Mouse (Mus musculus): ENCODE measurements around the gene Chrna5. TPM values are rescaled to one million over a fixed set of nuclear protein-coding genes. Genes with fewer than 3 reads are reported as not detected.
"Not testable (repeated sequence)": the region's sequence is repeated elsewhere in the genome, so short reads cannot be mapped to it uniquely, and the experiment has no call there.

The Chrna5 gene
- 1 to 10 TPM; 7.3 to 7.9 TPM for total RNA-seq (2021)

DNA sequence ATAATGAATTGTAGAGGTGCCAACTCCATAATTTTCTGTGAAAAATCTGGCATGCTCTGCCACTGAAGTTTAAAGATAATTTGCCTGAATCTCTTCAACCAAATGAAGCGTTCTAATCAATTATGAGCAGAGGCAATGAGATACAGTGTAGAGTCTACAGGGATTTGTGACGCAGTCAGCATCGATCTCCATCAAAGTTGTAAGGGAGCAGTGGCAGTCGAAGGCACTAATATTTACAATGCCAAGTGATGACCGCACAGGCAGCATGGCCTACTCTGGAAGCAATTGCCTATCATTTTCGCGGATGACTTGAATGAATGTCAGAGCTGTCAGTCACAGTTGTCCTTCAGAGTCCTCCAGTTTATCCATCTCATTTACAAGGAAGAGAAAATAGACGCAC lies at the start of gene Chrna5:
Chrna5 (plus strand) TSS at position 207 of the 400 bp plus-strand sequence.
- intact Hi-C loops (cut with DNase I): no loop called here
- no peak for DNase-seq

DNA sequence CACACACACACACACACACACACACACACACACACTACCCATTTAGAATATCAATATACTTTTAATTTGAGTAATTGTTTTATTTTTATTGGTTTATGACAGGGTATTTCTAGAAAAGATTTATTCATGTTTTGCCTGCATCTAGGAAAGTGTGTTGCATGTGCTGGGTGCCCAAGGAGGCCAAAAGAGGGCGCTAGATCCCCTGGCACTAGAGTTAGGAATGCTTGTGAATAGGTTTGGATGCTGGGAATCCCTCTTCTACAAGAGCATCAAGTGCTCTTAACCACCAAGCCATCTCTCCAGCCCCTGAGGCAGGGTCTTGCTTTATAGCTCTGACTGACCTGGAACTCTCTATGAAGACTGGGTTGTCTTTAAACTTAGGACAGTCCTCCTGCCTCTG lies 48.9 kb upstream of the Chrna5 start:
- DNase-seq: no peak

DNA sequence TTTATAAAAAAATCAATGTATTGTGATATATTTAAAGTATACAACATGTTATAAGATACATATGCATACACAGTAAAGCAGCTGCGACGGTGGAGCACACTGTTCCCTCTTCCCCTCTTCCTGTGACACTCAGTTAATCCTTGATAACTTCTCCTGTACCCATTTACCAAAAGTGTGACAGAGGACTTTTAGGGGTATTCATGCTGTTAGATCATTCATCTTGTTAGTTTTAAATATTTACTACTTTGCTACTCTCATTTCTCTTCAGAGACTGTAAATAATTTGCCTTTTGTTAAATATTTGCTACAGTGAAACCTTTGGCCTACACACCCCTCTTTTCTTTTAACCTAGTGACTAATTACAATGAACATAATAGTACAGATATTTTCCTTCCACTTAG lies 48.3 kb upstream of the Chrna5 start:
- DNase-seq: no peak
- intact Hi-C loops (cut with DNase I): no loop called here

More for the DNA sequence above, 48.9 kb upstream of the Chrna5 start:
- intact Hi-C loops (cut with DNase I): no loop called here

DNA sequence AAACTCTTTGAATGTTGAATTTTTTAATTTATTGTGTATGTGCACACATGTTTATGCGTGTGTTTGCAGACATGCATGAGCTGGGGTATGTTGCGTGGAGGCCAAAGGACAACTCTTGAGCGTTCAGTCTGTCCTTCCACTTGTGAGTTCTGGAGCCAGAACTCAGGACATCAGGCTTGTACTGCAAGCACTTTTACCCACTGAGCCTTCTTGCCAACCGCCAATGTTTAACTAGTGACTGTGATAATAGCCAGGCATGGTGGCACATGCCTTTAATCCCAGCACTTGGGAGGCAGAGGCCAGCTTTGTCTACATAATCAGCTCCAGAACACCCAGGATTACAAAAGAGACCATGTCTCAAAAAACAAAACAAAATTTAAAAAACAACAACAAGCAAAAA lies 38.6 kb upstream of the Chrna5 start:
- no peak for DNase-seq
- intact Hi-C loops (cut with DNase I): loop anchor here (10.0 kb wide), 1 partner anchor 173 kb away; no protein-coding TSS in a partner anchor

DNA sequence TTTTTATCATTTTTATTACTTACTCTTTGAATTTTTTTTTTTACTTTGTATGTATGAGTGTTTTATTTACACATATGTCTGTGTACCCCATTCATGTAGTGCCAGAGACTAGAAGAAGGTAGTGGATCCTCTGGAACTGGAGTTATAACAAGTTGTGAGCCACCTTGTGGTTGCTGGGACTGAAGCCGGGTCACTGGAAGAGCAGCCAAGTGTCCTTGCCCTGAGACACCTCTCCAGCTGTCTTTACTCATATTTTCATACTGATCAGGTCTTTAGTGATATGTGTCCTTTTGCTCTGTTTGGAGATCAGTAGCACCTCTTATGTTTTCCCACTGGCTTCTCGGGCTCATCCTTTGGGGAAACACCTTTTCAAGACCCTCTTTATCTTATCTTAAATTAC lies 36.2 kb upstream of the Chrna5 start:
- intact Hi-C loops (cut with DNase I): loop anchor here (10.0 kb wide), 1 partner anchor 170 kb away; no protein-coding TSS in a partner anchor
- no peak for DNase-seq

DNA sequence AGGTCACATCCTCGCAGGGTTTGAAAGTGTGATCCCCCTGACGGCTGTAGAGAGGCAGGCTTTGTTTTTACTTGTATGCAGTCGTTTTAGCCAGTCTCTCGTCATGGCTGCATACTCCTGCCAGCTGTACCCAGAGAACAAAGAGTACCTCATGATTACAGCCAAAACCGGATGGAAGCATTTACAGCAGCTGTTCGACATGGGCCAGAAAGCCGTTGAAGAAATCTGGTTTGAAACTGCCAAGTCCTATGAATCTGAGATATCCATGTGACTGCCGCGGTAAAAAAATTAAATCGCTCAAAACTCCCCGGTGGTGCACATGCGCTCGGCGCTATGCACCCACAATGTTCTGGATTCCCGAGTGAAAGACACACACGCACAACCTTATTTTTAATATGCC lies 34.4 kb upstream of the Chrna5 start:
- intact Hi-C loops (cut with DNase I): loop anchor here (10.0 kb wide), 1 partner anchor 169 kb away; no protein-coding TSS in a partner anchor
- DNase-seq: no peak

DNA sequence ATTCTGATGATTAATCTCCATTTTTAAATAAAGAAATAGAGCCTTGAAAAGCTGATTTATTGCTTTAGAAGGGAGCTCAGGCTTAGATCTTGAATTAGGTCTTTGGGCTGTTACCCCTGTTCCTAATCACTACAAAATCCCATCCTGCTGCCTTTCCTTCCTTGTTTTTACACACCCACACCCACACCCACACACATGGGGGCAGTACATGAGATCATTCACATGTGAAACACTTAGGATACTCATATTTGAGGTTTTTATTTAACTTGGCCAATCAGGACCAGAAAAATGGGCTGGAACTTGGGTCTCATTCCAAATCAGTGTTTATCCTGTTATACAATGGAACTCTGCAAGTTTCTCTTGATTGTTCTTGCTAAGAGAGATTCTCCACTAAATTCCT lies 31.2 kb upstream of the Chrna5 start:
- DNase-seq: no peak
- intact Hi-C loops (cut with DNase I): loop anchor here (10.0 kb wide), 1 partner anchor 165 kb away; no protein-coding TSS in a partner anchor

DNA sequence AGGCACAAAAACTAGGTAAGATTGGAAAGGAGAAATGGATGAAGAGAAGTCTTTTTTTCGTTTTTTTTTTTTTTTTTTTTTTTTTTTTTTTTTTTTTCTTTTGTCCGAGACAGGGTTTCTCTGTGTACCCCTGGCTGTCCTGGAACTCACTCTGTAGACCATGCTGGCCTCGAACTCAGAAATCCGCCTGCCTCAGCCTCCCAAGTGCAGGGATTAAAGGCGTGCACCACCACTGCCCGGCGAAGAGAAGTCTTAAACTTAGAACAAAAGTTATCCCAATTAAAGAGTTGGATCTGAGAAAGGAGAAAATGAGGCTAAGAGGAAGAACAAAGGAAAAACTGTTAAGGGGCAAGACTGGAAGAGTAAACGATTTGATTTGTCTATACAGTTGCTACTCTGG lies 30.5 kb upstream of the Chrna5 start:
- intact Hi-C loops (cut with DNase I); DNase-seq: not testable (repeated sequence)

DNA sequence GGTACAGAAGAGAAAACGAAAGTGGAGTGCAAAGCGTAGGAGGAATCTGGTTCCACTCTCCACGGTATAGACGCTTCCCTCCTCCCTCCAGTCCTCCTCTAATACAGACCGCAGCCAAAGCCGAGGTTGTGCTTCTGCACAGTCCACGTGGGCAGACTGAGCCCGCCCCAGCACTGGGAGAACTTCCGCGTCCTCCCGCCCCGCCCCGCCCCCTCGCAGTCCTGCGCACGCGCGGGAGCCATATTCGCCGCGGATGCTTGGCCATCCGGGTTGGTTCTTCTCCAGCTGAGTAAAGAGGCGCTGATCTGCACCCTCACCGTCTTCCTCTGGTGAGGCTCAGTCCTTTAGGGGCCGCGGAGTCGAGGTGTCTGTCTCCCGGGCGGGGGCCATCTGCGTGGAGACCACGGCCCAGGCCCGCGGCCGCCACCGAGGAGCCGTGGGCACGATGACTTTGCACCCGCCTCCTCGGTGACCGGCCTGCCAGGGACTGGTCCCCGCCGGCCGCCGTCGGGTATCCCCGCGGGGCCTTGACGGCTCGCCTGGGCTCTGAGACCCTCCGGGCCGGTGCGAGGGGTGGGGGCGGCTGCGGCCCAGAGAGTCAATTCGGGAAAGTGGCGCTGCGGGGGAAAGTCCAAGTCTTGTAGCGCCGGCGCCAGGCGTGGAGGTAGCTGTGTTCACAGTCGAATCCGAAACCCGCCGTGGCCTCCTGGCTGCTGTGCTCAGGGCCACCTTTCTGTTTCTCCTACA lies 29.9 kb upstream of the Chrna5 start, which contains the start of the genes Psma4 and AY074887:
Psma4 (plus strand) TSS at position 216 of the 747 bp plus-strand sequence.
AY074887 (minus strand) TSS at position 424 of the 747 bp plus-strand sequence.
- intact Hi-C loops (cut with DNase I): no loop called here

DNA sequence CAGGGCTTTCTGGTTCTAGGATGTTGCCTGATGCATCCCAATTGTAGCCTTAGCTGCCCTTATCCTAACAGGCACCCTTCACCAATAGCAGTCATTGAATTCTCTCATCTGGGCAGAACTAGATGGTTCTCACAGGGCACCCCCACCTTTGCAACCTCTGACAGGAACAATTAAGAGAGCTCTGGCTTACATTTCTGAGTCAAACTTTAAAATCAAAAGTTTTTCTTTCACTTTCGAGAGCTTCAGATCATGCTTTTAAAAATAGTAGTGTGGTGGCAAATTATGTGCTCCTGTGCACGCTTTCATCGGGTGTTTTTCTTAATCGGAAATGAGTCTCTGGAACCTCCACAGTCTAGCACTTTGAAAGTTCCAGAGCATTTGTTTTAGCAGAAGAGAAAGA lies 19.6 kb upstream of the Chrna5 start:
- no peak for DNase-seq
- intact Hi-C loops (cut with DNase I): no loop called here

More for the DNA sequence above, 29.9 kb upstream of the Chrna5 start, which contains the start of the genes Psma4 and AY074887:
- peak; percentile 98 for DNase-seq

DNA sequence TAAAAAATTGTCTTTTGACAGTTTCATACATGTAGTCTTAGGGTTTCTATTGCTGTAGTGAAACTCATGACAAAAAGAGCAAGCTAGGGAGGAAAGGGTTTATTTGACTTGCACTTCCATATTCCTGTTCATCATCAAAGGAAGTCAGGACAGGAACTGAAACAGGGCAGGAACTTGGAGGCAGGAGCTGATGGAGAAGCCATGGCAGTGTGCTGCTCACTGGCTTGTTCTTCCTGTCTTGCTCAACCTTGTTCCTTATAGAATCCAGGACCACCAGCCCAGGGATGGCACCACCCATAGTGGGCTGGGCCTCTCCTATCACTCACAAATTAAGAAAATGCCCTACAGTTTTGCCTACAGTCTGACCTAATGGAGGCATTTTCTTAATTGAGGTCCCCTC lies 17.0 kb upstream of the Chrna5 start:
- DNase-seq: no peak
- intact Hi-C loops (cut with DNase I): no loop called here

DNA sequence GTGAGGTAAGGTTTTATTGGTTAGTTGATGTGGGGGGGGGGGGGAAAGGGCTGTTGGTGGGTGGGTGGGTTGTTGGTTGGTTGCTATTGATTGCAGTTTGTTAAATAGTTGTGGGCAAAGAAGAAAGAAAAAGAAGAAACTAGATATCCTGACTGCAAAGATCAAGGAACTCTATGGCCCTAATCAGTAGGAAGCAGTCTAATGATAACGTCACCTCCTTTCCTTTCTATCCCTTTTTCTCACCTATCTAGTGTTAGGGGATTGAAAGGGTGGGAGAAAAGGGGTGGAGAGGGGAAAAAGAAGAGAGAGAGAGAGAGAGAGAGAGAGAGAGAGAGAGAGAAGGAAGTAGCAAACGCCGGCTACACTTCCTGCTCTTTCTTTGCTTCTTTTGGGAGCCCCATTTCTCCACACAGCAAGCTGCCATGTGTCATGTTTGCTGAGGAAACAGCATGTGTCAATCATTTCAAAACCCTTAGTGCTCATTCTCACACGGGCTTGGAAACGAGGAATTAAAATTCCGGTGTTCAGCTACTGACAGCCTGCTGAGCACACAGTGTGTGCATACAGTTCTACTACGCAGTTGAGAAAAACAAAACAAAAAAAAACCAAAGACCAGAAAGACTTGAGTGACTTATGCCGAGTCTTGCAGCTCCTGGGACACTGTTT lies 10.6 kb upstream of the Chrna5 start:
- intact Hi-C loops (cut with DNase I): no loop called here
- no peak for DNase-seq

DNA sequence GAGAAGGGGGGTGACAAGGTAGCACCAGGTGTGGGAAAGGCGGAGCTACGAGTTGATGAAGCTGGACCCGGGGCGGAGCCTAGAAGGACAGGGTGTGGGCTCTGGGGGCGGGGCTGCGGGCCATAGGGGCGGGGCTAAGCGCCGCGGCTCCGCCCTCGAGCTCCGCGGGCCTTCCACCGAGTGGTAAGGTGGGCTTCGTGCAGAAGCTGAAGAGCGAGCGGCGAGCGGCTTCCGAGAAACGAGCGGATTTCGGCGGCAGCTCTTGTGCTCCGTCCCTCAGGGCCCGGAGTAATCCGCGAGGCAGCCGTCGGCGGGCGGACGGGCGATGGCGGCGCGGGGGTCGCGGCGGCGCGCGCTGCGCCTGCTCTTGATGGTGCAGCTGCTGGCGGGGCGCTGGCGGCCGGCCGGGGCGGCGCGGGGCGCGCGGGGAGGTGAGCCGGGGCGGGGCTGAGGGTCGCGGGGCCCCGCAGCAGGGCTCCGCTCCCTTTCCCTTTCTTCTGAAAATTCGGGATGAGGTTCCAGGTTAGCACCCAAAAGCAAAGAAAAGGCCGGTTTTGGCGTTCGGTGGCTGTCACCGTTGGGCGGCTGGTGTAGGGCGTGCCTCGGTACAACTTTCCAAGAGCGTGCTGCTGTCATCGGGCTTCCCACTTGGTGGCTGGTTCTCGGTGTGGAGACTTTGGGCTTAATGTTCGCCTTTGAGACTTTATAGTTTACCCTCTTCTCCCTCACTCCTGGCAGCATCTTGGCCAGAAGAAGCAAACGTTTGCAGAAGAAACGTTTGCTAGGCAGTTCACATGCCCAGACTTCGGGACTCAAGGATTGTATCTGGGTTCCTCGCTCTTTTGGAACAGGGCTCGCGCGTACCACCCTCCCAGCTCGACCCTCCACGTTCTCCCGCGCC lies 861 bp downstream of the Chrna5 start:
- intact Hi-C loops (cut with DNase I): no loop called here
- peak; percentile 52 for DNase-seq

DNA sequence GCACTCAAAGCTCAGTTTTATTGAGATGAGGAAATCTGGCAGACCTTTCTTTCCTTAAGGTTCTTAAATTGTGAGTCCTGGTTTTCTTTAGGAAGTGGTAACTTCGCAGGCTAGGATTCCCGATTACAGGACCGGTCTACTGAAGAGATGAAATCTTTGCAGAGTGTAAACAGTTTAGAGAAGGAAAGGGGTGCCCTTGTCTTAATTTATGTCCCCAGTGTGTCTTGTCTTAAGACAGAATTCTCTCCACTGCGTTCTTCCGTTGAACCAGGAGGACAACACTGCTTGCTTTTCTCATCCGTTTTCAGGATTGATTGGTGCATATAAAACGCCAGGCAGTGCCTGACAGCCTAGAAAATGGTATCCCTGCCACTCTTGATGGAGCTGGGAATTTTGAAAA lies 1.7 kb downstream of the Chrna5 start:
- DNase-seq: no peak
- intact Hi-C loops (cut with DNase I): no loop called here

DNA sequence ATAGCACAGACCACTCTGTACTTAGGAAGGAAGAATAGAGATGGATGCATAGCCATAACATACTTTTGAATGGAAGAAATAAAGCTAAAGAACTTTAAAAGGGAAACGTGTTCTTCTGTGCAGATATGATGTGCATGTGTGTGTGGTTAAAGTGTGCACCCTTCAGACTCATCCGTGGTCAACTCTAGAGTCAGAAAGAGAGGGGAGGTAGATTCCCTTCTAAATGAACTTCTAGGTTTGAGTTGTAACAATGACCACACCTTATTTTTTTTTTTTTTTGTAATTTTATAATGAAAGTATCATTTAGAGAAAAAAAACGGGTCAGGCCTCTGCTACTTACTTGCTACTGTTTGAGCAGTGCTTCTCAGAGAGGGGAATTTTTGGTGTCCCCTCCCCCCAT lies 9.7 kb downstream of the Chrna5 start:
- intact Hi-C loops (cut with DNase I): no loop called here
- no peak for DNase-seq

DNA sequence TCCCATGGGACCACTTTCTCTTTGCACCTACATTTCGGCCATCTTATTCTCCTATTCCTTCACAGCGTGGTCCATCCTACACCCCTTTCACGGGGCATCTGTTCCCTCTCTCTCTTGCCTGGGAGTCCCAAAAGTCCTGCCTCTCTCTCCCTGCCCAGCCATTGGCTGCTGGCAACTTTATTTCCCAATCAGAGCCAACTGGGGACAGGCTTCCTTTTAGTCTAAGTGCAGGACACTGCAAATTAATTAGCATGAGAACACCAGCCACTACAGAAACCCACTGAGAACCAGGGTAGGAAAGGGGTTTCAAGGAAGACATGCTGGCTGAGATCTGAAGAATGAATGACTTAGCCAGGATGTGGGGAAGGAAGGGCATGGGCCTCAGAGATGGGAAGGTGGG lies 13.7 kb downstream of the Chrna5 start:
- no peak for DNase-seq
- intact Hi-C loops (cut with DNase I): no loop called here

DNA sequence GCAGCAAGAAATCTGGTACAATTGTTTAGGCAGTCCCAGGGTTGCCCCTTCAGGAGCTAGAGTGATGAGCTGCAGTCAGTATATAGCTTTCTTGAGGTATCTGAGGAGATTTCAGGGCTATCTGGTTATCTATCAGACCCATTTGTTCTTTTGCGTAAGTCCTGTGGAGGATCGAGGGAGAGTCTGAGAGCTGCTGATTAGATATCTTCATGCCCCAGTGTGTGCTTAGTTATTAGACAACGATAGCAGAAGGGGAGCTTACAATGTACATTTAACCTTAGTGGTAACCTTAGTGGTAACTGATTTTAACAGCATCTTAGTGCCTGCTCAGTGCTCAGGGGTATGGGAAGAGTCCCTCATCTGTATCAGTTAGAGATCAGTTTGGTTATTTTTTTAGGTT lies 15.0 kb downstream of the Chrna5 start:
- no peak for DNase-seq
- intact Hi-C loops (cut with DNase I): no loop called here

DNA sequence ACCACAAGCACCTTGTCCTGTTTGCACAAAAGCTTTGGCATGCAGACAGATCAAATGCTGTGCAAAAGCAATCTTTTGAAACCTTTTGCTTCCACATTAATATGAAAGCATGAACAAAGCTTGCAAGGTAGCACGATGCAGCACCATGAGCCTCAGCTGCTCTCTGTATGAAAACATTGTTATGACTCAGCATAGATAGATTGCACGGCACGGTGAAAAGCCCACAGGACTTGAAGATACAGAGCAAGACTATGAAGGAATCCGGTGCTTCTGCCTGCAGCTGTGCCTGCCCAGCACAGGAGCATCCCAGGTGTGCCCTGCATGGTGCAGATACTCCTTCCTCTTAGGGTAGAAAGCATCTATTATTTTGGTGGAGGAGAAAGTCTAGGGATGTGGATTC lies 22.9 kb downstream of the Chrna5 start:
- intact Hi-C loops (cut with DNase I): no loop called here
- DNase-seq: no peak

DNA sequence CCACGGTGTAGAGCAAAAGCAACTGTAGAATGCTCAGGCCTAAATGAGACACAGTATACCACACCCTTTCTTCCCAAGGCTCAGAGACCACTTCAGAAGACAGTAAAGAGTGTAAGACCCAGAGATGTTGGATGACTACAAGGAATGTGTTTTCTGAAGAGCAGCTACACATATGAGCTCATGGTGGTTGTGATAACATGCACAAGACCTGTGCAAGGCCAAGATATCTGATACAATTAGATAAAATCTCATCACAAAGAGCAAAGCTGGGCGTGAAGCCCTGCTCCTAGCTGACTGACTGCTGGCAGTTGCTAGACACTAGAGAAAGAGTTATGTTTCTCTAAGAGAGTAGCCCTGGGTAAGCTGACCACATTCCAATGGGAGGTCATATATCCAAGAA lies 29.0 kb downstream of the Chrna5 start:
- intact Hi-C loops (cut with DNase I): no loop called here

DNA sequence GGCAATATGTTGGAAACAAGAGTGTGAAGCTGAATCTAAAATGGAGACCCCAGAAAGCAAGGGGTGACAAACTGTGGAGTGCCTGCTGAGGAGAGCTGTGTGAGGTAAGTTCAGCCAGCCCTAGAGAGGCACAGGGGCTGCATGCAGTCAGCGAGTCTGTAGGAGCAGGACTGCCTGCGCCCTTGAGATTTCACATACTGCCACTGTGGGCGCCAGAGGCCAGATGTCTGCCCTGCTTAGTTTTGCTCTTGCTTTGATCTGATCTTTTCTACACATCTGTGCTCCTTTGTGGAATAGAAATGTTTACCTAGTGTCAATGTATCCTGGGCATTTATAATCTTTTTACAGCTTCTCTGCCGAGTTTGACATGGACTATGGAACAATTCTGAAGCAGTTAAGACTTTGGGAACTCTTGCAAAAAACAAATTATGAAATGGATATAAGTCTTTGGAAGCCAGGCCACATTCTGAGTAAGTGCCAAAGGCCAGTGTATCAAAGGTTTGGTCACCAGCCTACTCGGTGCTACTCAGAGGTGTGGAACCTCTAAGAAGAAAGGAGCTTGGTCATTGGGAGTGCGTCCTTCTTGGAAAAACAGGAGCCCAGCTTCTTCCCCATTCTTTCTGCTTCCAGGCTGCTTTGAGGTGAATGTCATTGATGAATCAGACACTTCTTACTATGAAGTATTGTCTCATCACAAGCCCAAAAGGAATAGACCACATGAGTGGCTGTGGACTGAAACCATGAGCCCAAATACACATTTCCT lies 30.1 kb downstream of the Chrna5 start:
- intact Hi-C loops (cut with DNase I): no loop called here

More for the DNA sequence above, 29.0 kb downstream of the Chrna5 start:
- DNase-seq: no peak

More for the DNA sequence above, 30.1 kb downstream of the Chrna5 start:
- no peak for DNase-seq
